Mouse (Mus musculus): Measurements from ENCODE around the gene Cep170b. TPM values are rescaled to one million over a fixed set of nuclear protein-coding genes. Genes with fewer than 3 reads are reported as not detected.

Gene Cep170b
- polyA plus RNA-seq, 1 experiment from 2014 or later = 20.8 TPM

DNA sequence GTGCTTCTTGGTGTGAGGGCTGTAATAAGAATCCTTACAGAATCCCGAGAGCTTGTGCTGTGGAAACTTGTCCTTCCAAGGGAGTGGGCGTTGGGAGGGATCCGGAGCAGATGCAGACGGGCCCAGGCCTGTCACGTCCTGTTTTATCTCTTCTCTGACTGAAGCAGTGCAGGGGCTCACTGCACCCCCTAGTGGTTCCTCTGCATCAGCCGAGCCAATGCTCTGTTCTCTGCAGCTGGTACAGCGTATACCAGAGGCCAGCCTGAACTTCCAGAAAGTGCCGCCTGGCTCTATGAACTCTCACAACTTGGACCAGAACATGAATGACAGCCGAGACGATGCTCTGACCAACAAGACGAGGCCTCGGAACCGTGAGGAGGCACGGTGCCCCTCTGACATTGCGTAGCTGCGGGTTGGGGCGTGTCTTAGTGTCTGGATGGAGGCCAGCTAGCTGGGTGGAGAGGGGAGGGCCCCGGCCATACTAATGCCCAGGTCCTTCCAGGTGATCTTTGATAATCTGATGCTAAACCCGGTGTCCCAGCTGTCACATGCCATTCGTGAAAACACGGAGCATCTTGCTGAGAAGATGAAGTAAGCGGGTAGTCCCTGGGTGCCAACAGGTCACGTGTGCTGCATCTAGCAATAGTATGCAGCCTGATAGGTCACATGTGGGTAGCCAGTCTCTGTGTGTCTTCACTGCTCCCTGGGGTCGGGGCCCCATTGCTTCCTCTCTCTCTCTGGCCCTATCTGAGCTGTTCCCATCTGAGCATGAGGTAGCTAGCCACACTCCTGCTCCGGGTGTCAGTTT, 23.1 kb downstream of the Cep170b start:
- Histone ChIP-seq H3K9me3 (no peaks in the 10 kb centered on the region), H3K27ac (peak overlapping the region; percentile 8; the same call in 1 of the 2 replicates), H3K36me3 (peaks cover 18% of the 10 kb centered on the region), H3K27me3 (no peaks in the 10 kb centered on the region), H3K4me1 (peaks cover 18% of the 10 kb centered on the region; the same call in 1 of the 2 replicates), H3K4me2 (no peak overlapping the region), H3K9ac (no peak overlapping the region), H3K4me3 (no peak overlapping the region)
- ATAC-seq (ENCODE audit: borderline replicate concordance, extremely low read depth, low FRiP score, low TSS enrichment) = peak; percentile 75; the same call in 1 of the 2 replicates
- WGBS = 46% methylated on average over 25 of the region's 25 CpGs

- Histone ChIP-seq H3K27ac (no peak overlapping the region), H3K27me3 (no peaks in the 10 kb centered on the region), H3K4me2 (no peak overlapping the region), H3K9ac (no peak overlapping the region), H3K36me3 (peaks cover 10% of the 10 kb centered on the region; the same call in 1 of the 2 replicates), H3K4me3 (no peak overlapping the region), H3K9me3 (no peaks in the 10 kb centered on the region), H3K4me1 (peaks cover 18% of the 10 kb centered on the region; the same call in 1 of the 2 replicates)
- no peak for ATAC-seq (ENCODE audit: borderline replicate concordance, extremely low read depth, low FRiP score, low TSS enrichment)
- WGBS = 70% methylated on average over 11 of the region's 11 CpGs
Observed at GRCm38 (mm10) chr12:112744211-112744610, 24.0 kb downstream of the Cep170b start.

GRCm38 (mm10) chr12:112744891-112745580, 24.8 kb downstream of the Cep170b start:
- no peak overlapping the region for H3K27ac ChIP-seq
- no peak overlapping the region for H3K4me3 ChIP-seq
- no peak overlapping the region for H3K9ac ChIP-seq
- peaks cover 18% of the 10 kb centered on the region; the same call in 1 of the 2 replicates for H3K4me1 ChIP-seq
- H3K9me3 ChIP-seq = no peaks in the 10 kb centered on the region
- H3K4me2 ChIP-seq = no peak overlapping the region
- WGBS = 84% methylated on average over 10 of the region's 10 CpGs
- H3K36me3 ChIP-seq = peaks cover 8% of the 10 kb centered on the region; the same call in 1 of the 2 replicates
- ATAC-seq (ENCODE audit: borderline replicate concordance, extremely low read depth, low FRiP score, low TSS enrichment) = no peak
- no peaks in the 10 kb centered on the region for H3K27me3 ChIP-seq

DNA sequence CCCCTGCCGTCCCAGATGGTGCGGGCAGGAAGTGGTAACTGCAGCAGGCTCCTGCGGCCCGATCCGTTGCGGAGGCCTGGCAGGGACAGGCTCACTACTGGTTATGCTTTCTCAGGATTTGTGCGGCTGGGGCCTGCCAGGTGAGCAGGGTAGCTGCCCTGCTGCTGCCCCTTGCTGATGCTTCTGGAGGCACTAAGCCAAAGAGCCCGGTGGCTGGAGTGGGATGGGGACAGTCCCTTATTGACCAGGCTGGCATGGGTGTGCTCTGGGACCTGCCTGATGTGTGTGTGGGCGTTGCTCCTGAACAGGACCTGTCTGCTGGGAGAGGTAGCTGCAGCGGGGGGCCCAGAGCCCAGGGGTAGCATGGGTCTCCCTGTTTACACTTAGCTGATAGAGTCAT, 25.5 kb downstream of the Cep170b start:
- no peak overlapping the region for H3K9ac ChIP-seq
- no peak overlapping the region for H3K4me2 ChIP-seq
- H3K9me3 ChIP-seq = no peaks in the 10 kb centered on the region
- H3K36me3 ChIP-seq = peaks cover 8% of the 10 kb centered on the region; the same call in 1 of the 2 replicates
- H3K4me1 ChIP-seq = peaks cover 18% of the 10 kb centered on the region; the same call in 1 of the 2 replicates
- 84% methylated on average over 10 of the region's 10 CpGs for WGBS
- no peak overlapping the region for H3K4me3 ChIP-seq
- no peak overlapping the region for H3K27ac ChIP-seq
- no peaks in the 10 kb centered on the region for H3K27me3 ChIP-seq
- no peak for ATAC-seq (ENCODE audit: borderline replicate concordance, extremely low read depth, low FRiP score, low TSS enrichment)

DNA sequence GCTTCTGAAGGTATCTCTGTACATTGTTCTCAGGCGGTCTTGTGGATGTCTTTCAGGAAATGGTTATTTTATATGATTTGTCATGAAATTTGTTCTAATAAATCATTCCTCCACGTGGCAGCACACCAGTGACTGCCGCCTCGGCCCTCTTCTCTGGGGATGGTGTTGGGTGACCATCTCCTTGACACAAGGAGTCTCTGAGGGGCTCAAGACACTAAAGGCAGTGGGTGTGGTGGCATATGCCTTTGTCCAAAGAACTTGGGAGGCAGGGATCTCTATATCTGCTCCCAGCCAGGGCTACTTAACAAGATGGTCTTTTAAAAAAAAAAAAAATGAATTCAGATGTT, 26.2 kb downstream of the Cep170b start:
- peaks cover 8% of the 10 kb centered on the region; the same call in 1 of the 2 replicates for H3K36me3 ChIP-seq
- H3K9ac ChIP-seq = no peak overlapping the region
- peaks cover 18% of the 10 kb centered on the region; the same call in 1 of the 2 replicates for H3K4me1 ChIP-seq
- no peak for ATAC-seq (ENCODE audit: borderline replicate concordance, extremely low read depth, low FRiP score, low TSS enrichment)
- H3K9me3 ChIP-seq = no peaks in the 10 kb centered on the region
- H3K4me2 ChIP-seq = no peak overlapping the region
- WGBS = 75% methylated on average over 4 of the region's 4 CpGs
- no peak overlapping the region for H3K4me3 ChIP-seq
- no peaks in the 10 kb centered on the region for H3K27me3 ChIP-seq
- H3K27ac ChIP-seq = no peak overlapping the region

GRCm38 (mm10) chr12:112746808-112747605, 26.8 kb downstream of the Cep170b start:
- Histone ChIP-seq H3K9ac (peak overlapping the region; percentile 4; the same call in 1 of the 2 replicates), H3K4me1 (peaks cover 18% of the 10 kb centered on the region; the same call in 1 of the 2 replicates), H3K4me3 (no peak overlapping the region), H3K27me3 (no peaks in the 10 kb centered on the region), H3K9me3 (no peaks in the 10 kb centered on the region), H3K4me2 (no peak overlapping the region), H3K27ac (0 out of 2 replicates have a peak overlapping the region, but pooled peaks have one; percentile 3), H3K36me3 (peaks cover 8% of the 10 kb centered on the region; the same call in 1 of the 2 replicates)
- WGBS = 24% methylated on average over 10 of the region's 10 CpGs
- peak; percentile 16; the same call in 1 of the 2 replicates for ATAC-seq (ENCODE audit: borderline replicate concordance, extremely low read depth, low FRiP score, low TSS enrichment)

- Histone ChIP-seq H3K4me3 (no peak overlapping the region), H3K4me1 (peaks cover 18% of the 10 kb centered on the region; the same call in 1 of the 2 replicates), H3K9me3 (no peaks in the 10 kb centered on the region), H3K4me2 (no peak overlapping the region), H3K36me3 (peaks cover 8% of the 10 kb centered on the region; the same call in 1 of the 2 replicates), H3K27ac (no peak overlapping the region), H3K27me3 (no peaks in the 10 kb centered on the region; the same call in 1 of the 2 replicates), H3K9ac (no peak overlapping the region)
- ATAC-seq (ENCODE audit: borderline replicate concordance, extremely low read depth, low FRiP score, low TSS enrichment) = no peak; the same call in 1 of the 2 replicates
- WGBS = 74% methylated on average over 8 of the region's 8 CpGs
Observed at GRCm38 (mm10) chr12:112747606-112747970, 27.3 kb downstream of the Cep170b start.

- Histone ChIP-seq H3K27me3 (no peaks in the 10 kb centered on the region; the same call in 1 of the 2 replicates), H3K27ac (no peak overlapping the region), H3K4me2 (no peak overlapping the region), H3K4me1 (peaks cover 7% of the 10 kb centered on the region; the same call in 1 of the 2 replicates), H3K9ac (no peak overlapping the region), H3K9me3 (no peaks in the 10 kb centered on the region), H3K36me3 (no peaks in the 10 kb centered on the region), H3K4me3 (no peak overlapping the region)
- 75% methylated on average over 12 of the region's 12 CpGs for WGBS
- ATAC-seq (ENCODE audit: borderline replicate concordance, extremely low read depth, low FRiP score, low TSS enrichment) = no peak
Observed at GRCm38 (mm10) chr12:112750976-112751375, 30.7 kb downstream of the Cep170b start.

- Histone ChIP-seq H3K4me2 (no peak overlapping the region), H3K27ac (no peak overlapping the region), H3K27me3 (no peaks in the 10 kb centered on the region; the same call in 1 of the 2 replicates), H3K4me1 (no peaks in the 10 kb centered on the region), H3K9ac (no peak overlapping the region), H3K36me3 (no peaks in the 10 kb centered on the region), H3K9me3 (no peaks in the 10 kb centered on the region), H3K4me3 (no peak overlapping the region)
- 53% methylated on average over 2 of the region's 2 CpGs for WGBS
- no peak for ATAC-seq (ENCODE audit: borderline replicate concordance, extremely low read depth, low FRiP score, low TSS enrichment)
Observed at GRCm38 (mm10) chr12:112752399-112752798, 32.1 kb downstream of the Cep170b start.

- H3K36me3 ChIP-seq = no peaks in the 10 kb centered on the region
- H3K4me3 ChIP-seq = no peak overlapping the region
- 65% methylated on average over 4 of the region's 4 CpGs for WGBS
- no peaks in the 10 kb centered on the region; the same call in 1 of the 2 replicates for H3K27me3 ChIP-seq
- H3K27ac ChIP-seq = no peak overlapping the region
- H3K9ac ChIP-seq = no peak overlapping the region
- no peak for ATAC-seq (ENCODE audit: borderline replicate concordance, extremely low read depth, low FRiP score, low TSS enrichment)
- no peak overlapping the region for H3K4me2 ChIP-seq
- no peaks in the 10 kb centered on the region for H3K4me1 ChIP-seq
- no peaks in the 10 kb centered on the region for H3K9me3 ChIP-seq
Observed at GRCm38 (mm10) chr12:112755900-112756299, 35.6 kb downstream of the Cep170b start.

DNA sequence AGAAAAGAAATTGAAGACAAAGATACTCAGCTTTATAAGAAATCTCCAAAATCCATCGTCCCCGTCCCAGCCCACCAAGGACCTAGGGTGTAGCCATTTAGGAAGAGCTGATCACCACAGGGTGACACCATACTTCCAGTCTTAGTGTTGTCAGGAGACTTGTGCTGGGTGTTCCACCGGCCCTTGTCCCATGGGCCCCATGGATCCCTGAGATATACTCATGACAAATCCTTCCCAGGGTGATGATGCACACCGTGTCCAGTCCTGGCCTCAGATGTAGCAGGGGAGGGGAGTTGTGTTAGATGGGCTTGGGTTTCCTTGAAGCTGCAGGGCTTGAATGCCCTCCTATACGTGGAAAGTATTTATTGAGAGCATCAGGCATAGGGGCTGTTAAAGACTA, 37.6 kb downstream of the Cep170b start:
- H3K9ac ChIP-seq = no peak overlapping the region
- WGBS = 76% methylated on average over 5 of the region's 5 CpGs
- no peaks in the 10 kb centered on the region for H3K9me3 ChIP-seq
- H3K27me3 ChIP-seq = no peaks in the 10 kb centered on the region
- no peak overlapping the region for H3K27ac ChIP-seq
- no peak overlapping the region for H3K4me3 ChIP-seq
- no peaks in the 10 kb centered on the region for H3K36me3 ChIP-seq
- no peak overlapping the region for H3K4me2 ChIP-seq
- H3K4me1 ChIP-seq = no peaks in the 10 kb centered on the region
- no peak for ATAC-seq (ENCODE audit: borderline replicate concordance, extremely low read depth, low FRiP score, low TSS enrichment)
